In genomic region chr2:14159047-14159446, GRCm38 (mm10) we compare ENCODE assay signal across 29 mouse cellular contexts. TPM values are rescaled to one million over a fixed set of nuclear protein-coding genes. Genes with fewer than 3 reads are reported as not detected.
"Had no signal": no experiment of that assay in that cellular context is flagged by ENCODE, and none has a peak within 500 bp of the region (broad histone marks: within the 10 kb centered on the region; RNA-seq: fewer than 3 reads in every experiment).

No protein-coding gene starts in this region.

- H3K27ac ChIP-seq: heart, adult 2 months; heart, embryonic 10.5 days; hindbrain, embryonic 15.5 days; kidney, embryonic 15.5 days; kidney, postnatal 0 days; limb, embryonic 13.5 days; limb, embryonic 15.5 days; liver, embryonic 12.5 days; liver, embryonic 14.5 days had no signal

- H3K4me3 ChIP-seq: heart, adult 2 months; heart, embryonic 10.5 days; heart, embryonic 12.5 days; hindbrain, embryonic 15.5 days; kidney, embryonic 15.5 days; limb, embryonic 13.5 days; limb, embryonic 15.5 days; liver, embryonic 12.5 days had no signal

- H3K4me1 ChIP-seq: hindbrain, embryonic 15.5 days; kidney, embryonic 15.5 days; limb, embryonic 13.5 days; limb, embryonic 15.5 days; liver, embryonic 12.5 days had no signal

- H3K36me3 ChIP-seq: heart, embryonic 10.5 days; heart, embryonic 12.5 days; hindbrain, embryonic 15.5 days; limb, embryonic 13.5 days; limb, embryonic 15.5 days had no signal

- H3K27me3 ChIP-seq: heart, embryonic 12.5 days; hindbrain, embryonic 15.5 days; kidney, embryonic 15.5 days; limb, embryonic 13.5 days; limb, embryonic 15.5 days; liver, embryonic 12.5 days had no signal

- ATAC-seq: liver, embryonic 12.5 days had no signal

- H3K9me3 ChIP-seq: heart, embryonic 10.5 days; heart, embryonic 12.5 days; hindbrain, embryonic 15.5 days; kidney, embryonic 15.5 days; limb, embryonic 13.5 days; limb, embryonic 15.5 days; liver, embryonic 12.5 days had no signal

- H3K4me2 ChIP-seq: heart, embryonic 12.5 days; hindbrain, embryonic 15.5 days; kidney, embryonic 15.5 days; limb, embryonic 13.5 days; limb, embryonic 15.5 days; liver, embryonic 12.5 days had no signal

- H3K9ac ChIP-seq: forebrain, postnatal 0 days; heart, embryonic 12.5 days; hindbrain, embryonic 15.5 days; kidney, embryonic 15.5 days; limb, embryonic 13.5 days; limb, embryonic 15.5 days; liver, embryonic 12.5 days; liver, embryonic 14.5 days had no signal

- DNase-seq: gastrocnemius, postnatal 14 days; gastrocnemius, postnatal 36 days; heart, adult 2 months; heart, postnatal 14 days; heart, postnatal 36 days; kidney, adult 11 months; kidney, adult 2 months; kidney, adult 9 months; kidney, postnatal 14 days; kidney, postnatal 36 days; layer of hippocampus, adult 9-11 months; layer of hippocampus, postnatal 36 days; left cerebral cortex, postnatal 4 days had no signal

RNA-seq across cellular contexts. Expression of gene Tmem236, which starts 15.3 kb away (rescaled TPM):
- total RNA-seq: heart, postnatal 36 days; hematopoietic stem cell, adult 5-6 weeks; layer of hippocampus, adult 18-20 months; liver, adult 2 months had no signal
- polyA plus RNA-seq: gonadal fat pad, adult 2 months; heart, adult 2 months; heart, embryonic 10.5 days; heart, embryonic 14.5 days; limb, embryonic 11.5 days; liver, adult 2 months; liver, embryonic 12.5 days had no signal
